Mouse (Mus musculus) urinary bladder, adult 2 months (tissue): ENCODE measurements around the gene Paqr6. TPM values are rescaled to one million over a fixed set of nuclear protein-coding genes. Genes with fewer than 3 reads are reported as not detected.
"Not testable (repeated sequence)": the region's sequence is repeated elsewhere in the genome, so short reads cannot be mapped to it uniquely, and the experiment has no call there.

Experiments
- DNase-seq: peaks from one replicate; pipeline ENCODE4 v3.0.0; 2022; ENCODE audit warnings: low spot score
- polyA plus RNA-seq: library from polyadenylated mRNA; depleted of rRNA; stranded (reverse); fragments of >200 nt; gene quantifications from 2 replicates; pipeline ENCODE4 v1.2.3, GENCODE M21; 2012

Gene Paqr6
- polyA plus RNA-seq, 1 experiment, result 70.4 TPM

- no peak for DNase-seq
Observed at GRCm38 (mm10) chr3:88365705-88366361, 1.4 kb downstream of the Paqr6 start.

- DNase-seq, result not testable (repeated sequence)
Observed at GRCm38 (mm10) chr3:88366830-88367428, 2.5 kb downstream of the Paqr6 start.

GRCm38 (mm10) chr3:88367517-88367916 is 3.1 kb downstream of the Paqr6 start:
- DNase-seq, result not testable (repeated sequence)

- not testable (repeated sequence) for DNase-seq
Observed at GRCm38 (mm10) chr3:88368511-88368910, 4.1 kb downstream of the Paqr6 start.

- DNase-seq, result not testable (repeated sequence)
Observed at GRCm38 (mm10) chr3:88372643-88373042, 8.3 kb downstream of the Paqr6 start, which contains the start of gene Bglap3. Gene Bglap3, minus strand, starts transcription at chr3:88372743.

- not testable (repeated sequence) for DNase-seq
Observed at GRCm38 (mm10) chr3:88375750-88376626, 11.6 kb downstream of the Paqr6 start.

- not testable (repeated sequence) for DNase-seq
Observed at GRCm38 (mm10) chr3:88376644-88377043, 12.3 kb downstream of the Paqr6 start.

- DNase-seq, result not testable (repeated sequence)
Observed at GRCm38 (mm10) chr3:88378599-88378998, 14.2 kb downstream of the Paqr6 start, which contains the start of gene Bglap2. Gene Bglap2, minus strand, starts transcription at chr3:88378699.

GRCm38 (mm10) chr3:88381389-88382315 is 17.3 kb downstream of the Paqr6 start:
- DNase-seq, result not testable (repeated sequence)

GRCm38 (mm10) chr3:88382383-88382782 is 18.0 kb downstream of the Paqr6 start:
- DNase-seq, result not testable (repeated sequence)

- DNase-seq, result no peak
Observed at GRCm38 (mm10) chr3:88384364-88384763, 20.0 kb downstream of the Paqr6 start, which contains the start of gene Bglap. Gene Bglap, minus strand, starts transcription at chr3:88384464.

GRCm38 (mm10) chr3:88393776-88394375 is 29.5 kb downstream of the Paqr6 start:
- DNase-seq, result no peak

GRCm38 (mm10) chr3:88395288-88395687 is 30.9 kb downstream of the Paqr6 start:
- DNase-seq, result no peak

GRCm38 (mm10) chr3:88395742-88396141 is 31.4 kb downstream of the Paqr6 start:
- DNase-seq, result no peak

- DNase-seq, result no peak
Observed at GRCm38 (mm10) chr3:88398666-88399065, 34.3 kb downstream of the Paqr6 start.

- no peak for DNase-seq
Observed at GRCm38 (mm10) chr3:88403522-88404230, 39.3 kb downstream of the Paqr6 start.

GRCm38 (mm10) chr3:88407090-88407489 is 42.7 kb downstream of the Paqr6 start:
- DNase-seq, result no peak

- no peak for DNase-seq
Observed at GRCm38 (mm10) chr3:88407529-88407928, 43.1 kb downstream of the Paqr6 start.

- DNase-seq, result no peak
Observed at GRCm38 (mm10) chr3:88408953-88409352, 44.6 kb downstream of the Paqr6 start.
